Mouse (Mus musculus) bone marrow, adult 2 months (tissue): Measurements from ENCODE around the gene Arid1b.

Experiments used
- CTCF ChIP-seq: fragments of 200-500 bp; IDR thresholded peaks from 2 replicates; pipeline ENCODE4 v1.5.1; 2011; ENCODE audit warnings: low read length, control low read depth; ENCODE audit not compliant: control insufficient read depth, insufficient read depth
- POLR2A ChIP-seq: fragments of 200-500 bp; IDR thresholded peaks from 2 replicates; pipeline ENCODE4 v1.6.1; 2011; ENCODE audit warnings: low read depth, mild to moderate bottlenecking, control low read depth, low read length, borderline replicate concordance; ENCODE audit not compliant: control insufficient read depth

GRCm38 (mm10) chr17:5189551-5190351 lies 195.6 kb downstream of the Arid1b start:
- peak; percentile 95 for TF ChIP-seq POLR2A
- no peak for TF ChIP-seq CTCF
